Mouse (Mus musculus) liver (tissue): ENCODE results near the gene 4933406M09Rik.

Experiments
- DNase-seq: peaks from one replicate; pipeline ENCODE4 v3.0.0-alpha.2; 2020; ENCODE audit warnings: mixed read lengths

The 4933406M09Rik gene

GRCm38 (mm10) chr1:134381795-134382625, 3.7 kb upstream of the 4933406M09Rik start:
- no peak for DNase-seq

DNA sequence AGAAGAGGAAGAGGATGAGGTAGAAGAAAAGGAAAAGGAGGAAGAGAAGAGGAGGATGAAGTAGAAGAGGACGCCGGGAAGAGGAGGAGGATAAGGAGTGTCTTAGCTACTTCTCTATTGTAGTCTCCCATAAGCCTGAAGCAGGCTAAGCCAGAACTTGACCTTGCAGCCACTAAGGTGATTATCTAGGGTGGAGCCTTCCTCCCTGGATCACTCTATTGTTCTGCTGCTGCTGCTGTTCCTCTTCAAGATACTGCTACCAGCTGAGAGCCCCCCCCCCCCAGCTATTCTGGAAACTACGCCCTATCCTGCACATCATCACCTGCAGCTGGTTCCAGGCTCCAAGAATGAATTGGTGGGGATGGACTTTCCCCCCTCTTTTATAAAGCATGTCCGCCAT, 1.2 kb upstream of the 4933406M09Rik start:
- no peak for DNase-seq

GRCm38 (mm10) chr1:134385176-134385575, 564 bp upstream of the 4933406M09Rik start:
- DNase-seq = no peak

GRCm38 (mm10) chr1:134393827-134394226, 8.1 kb downstream of the 4933406M09Rik start:
- no peak for DNase-seq

DNA sequence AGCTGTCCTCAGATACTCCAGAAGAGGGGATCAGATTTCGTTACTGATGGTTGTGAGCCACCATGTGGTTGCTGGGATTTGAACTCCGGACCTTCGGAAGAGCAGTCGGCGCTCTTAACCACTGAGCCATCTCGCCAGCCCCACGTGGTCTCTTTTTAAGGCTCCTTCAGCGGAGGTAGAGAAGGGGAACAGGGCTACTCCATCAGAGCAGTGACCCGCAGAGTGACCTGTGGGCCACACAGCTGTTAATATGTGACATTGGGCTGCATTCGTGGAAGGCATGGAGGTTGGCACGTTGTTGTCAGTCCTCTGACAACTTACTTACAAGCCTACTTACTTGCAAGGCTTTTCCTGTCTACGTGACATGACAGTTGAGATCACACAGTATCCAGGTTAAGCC, 12.5 kb downstream of the 4933406M09Rik start:
- no peak for DNase-seq

- no peak for DNase-seq
Observed at GRCm38 (mm10) chr1:134399735-134400134, 14.0 kb downstream of the 4933406M09Rik start.

DNA sequence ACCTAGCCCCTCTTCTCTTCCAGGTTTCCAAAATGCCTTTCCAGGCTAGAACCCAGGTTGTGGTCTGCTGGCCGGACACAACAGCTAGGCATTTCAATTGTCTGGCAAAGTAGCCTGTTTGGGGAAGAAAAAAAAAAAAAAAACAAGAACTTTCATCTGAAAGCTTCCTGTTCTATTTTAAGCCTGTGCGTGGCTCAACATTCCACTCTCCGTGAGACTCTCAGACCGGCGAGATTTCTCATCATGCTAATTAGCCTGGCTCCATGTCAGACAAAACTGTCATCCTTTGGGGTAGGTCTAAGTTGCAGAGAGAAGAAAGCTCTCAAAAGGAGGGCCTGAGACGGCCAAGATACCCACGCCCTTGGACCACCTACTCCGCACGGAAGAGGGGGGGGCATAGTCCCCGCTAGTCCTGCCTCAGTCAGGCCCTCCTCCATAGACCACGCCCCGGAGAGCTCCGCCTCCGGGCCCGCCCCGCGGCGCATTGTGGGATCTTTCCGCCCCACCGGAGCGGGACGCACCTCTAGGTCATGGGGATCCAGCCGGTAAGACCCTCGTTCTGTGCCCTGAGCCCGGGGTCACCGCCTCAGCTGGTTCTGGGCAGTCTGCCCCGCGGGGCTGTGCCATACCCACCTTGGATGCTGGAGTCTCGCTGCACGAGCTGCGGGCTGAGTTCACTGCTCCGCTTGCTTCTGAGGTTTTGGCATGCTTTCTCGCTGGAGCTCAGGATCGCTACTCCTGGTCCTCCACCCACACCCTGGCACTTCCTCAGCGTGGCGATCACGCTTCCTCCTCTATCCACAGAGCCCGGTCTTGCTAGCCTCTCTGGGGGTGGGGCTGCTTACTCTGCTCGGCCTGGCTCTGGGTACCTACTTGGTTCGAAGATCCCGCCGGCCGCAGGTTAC, 20.0 kb downstream of the 4933406M09Rik start, which contains the start of gene Cyb5r1:
Cyb5r1 (plus strand) TSS at position 51 of the 905 bp plus-strand sequence.
- DNase-seq = peak; percentile 93

- no peak for DNase-seq
Observed at GRCm38 (mm10) chr1:134406414-134406771, 20.7 kb downstream of the 4933406M09Rik start.

GRCm38 (mm10) chr1:134408080-134408479, 22.3 kb downstream of the 4933406M09Rik start:
- no peak for DNase-seq

DNA sequence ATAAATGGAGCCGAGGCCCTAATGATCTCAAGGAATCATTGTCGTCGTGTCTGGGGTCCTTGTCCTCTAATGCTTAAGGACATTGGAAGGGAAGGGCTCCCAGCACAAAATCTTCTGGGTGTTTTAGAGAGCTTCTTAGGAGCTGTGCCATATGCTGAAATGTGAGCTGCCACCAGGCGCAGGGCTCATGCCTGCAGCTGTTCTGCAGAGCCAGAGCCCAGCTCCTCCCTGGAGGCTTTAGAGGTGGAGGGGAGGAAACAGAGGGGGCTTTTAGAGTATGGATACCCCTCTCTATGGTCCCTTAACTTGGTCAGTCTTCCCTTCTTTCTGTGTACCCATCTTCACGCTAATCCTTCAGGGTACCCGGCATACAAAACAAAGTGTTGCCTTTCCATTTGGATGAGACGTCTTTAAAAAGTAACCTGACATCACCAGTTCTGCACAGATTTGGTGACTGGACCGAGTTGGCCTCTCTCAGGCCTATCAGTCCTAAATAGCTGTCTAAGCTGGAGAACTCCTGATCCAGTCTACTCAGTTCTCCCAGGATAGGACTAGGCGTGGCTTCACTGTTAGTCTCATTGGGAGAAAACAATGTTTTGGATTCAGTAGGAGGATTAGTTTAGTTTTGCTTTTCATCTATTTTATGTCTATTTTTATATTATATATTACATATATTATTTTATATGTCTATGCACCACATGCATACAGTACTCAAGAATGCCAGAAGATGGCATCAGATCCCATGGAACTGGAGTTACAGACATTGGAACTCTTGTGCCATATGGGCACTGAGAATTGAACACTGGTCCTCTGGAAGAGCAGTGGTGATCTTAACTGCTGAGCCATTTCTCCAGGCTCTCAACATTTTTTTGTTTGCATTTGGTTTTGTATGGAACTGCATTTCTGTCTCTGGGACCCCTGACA, 26.2 kb downstream of the 4933406M09Rik start:
- DNase-seq = no peak

DNA sequence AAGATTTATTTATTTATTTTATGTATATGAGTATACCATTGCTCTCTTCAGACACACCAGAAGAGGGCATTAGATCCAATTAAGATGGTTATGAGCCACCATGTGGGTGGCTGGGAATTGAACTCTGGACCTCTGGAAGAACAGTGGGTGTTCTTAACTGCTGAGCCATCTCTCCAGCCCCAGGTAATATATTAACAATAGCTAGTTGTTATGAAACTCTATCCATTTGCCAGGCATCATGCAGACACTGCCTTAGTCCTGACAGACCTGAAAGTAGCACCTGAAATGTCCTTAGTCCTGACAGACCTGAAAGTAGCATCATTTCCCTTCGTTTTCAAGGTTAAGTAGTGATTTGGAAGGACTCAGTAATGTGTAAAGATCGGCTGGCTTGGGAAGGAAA, 28.3 kb downstream of the 4933406M09Rik start:
- DNase-seq = no peak

GRCm38 (mm10) chr1:134414501-134415167, 28.9 kb downstream of the 4933406M09Rik start:
- DNase-seq = no peak

- DNase-seq = peak; percentile 99
Observed at GRCm38 (mm10) chr1:134415168-134415831, 29.6 kb downstream of the 4933406M09Rik start, which contains the start of gene Adipor1. Gene Adipor1 (plus strand): TSS chr1:134415378.

- no peak for DNase-seq
Observed at GRCm38 (mm10) chr1:134418414-134418975, 32.8 kb downstream of the 4933406M09Rik start.

GRCm38 (mm10) chr1:134419176-134419575, 33.4 kb downstream of the 4933406M09Rik start:
- peak; percentile 39 for DNase-seq

DNA sequence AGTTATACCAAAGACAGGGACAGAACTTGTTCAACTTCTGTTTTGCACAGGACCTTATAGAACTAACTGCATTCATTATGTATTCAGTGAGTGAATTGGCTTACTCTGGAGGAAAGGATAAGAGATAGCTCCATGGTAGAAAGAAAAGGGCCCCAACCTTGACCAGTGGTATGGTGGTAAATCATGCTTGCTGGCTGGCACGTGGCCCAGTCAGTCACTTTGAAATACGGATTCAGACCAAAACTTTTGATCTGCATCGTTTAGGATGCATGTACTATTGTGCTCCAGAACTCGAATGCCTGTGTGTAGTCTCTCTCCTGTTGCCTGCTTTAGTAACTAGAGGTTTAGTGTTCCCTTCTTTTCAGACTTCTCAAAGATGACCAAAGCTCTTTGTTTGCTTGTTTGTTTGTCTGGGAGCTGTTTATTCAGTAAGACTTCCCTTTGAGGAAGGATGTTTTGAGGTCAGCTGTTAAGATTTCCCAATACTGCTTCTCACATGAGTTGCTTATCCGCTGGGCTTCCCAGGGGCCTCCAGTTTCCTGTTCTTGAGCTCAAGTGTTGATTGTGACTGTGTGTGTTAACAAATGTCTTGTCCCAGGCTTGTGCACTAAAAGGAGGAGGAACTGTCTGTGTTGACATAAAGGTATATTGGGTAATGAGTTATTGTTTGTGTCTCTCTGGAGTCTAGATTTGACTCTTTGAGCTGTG, 34.2 kb downstream of the 4933406M09Rik start:
- DNase-seq = no peak

GRCm38 (mm10) chr1:134423911-134424310, 38.2 kb downstream of the 4933406M09Rik start:
- peak; percentile 93 for DNase-seq

DNA sequence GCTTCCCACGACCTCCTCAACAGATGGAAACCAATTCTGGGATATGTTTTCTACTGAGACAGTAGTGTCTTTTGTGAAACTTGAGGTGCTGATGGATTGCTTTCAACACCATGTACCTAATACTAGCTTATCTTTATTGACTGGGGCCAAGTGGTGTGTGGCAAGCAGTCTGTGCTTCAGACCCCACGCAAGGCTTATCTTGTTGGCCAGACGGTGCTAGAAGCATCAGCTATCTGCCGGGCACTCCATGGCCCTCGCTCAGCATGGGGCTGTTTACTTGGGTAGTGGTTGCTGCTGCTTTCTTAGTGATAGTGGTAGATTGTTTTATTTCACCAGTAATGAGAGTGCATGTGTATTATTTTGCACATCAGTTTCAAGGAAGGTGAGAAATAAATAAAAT, 40.5 kb downstream of the 4933406M09Rik start:
- DNase-seq = peak; percentile 93

GRCm38 (mm10) chr1:134433002-134433401, 47.3 kb downstream of the 4933406M09Rik start:
- no peak for DNase-seq

- no peak for DNase-seq
Observed at GRCm38 (mm10) chr1:134433473-134433872, 47.7 kb downstream of the 4933406M09Rik start.
